Mouse (Mus musculus) forebrain, embryonic 13.5 days (tissue): ENCODE measurements around the gene Tctn1. TPM values are rescaled to one million over a fixed set of nuclear protein-coding genes. Genes with fewer than 3 reads are reported as not detected.

ENCODE experiments used
- polyA plus RNA-seq: library from polyadenylated mRNA; unstranded; fragments of >200 nt; fragmentation: Nextera tagmentation; extraction: Ambion mirVana; gene quantifications from 2 replicates; pipeline ENCODE4 v1.2.1, GENCODE M21; 2015

Gene Tctn1
- polyA plus RNA-seq, 1 experiment from 2014 or later: 4.9 TPM

Other genes starting within 250 kb of the Tctn1 start
- gene Cux2, start 214.4 kb downstream of the Tctn1 start, polyA plus RNA-seq: 16.9 and 17.9 TPM in 2 replicates
- 0.81 and 3.6 TPM in 2 replicates for gene Myl2, start 163.5 kb downstream of the Tctn1 start, polyA plus RNA-seq
- not detected in 2 replicates for gene Ccdc63, start 123.6 kb downstream of the Tctn1 start, polyA plus RNA-seq
- 288 TPM in 2 replicates for gene Ppp1cc, start 106.2 kb downstream of the Tctn1 start, polyA plus RNA-seq
- gene Hvcn1, start 57.7 kb downstream of the Tctn1 start, polyA plus RNA-seq: 2.9 and 3.0 TPM in 2 replicates
- 7.5 and 7.7 TPM in 2 replicates for gene Pptc7, start 19.9 kb upstream of the Tctn1 start, polyA plus RNA-seq
- 16.1 TPM in 2 replicates for gene Rad9b, start 89.8 kb upstream of the Tctn1 start, polyA plus RNA-seq
- 228 and 236 TPM in 2 replicates for gene Vps29, start 89.9 kb upstream of the Tctn1 start, polyA plus RNA-seq
- gene Gpn3, start 107.4 kb upstream of the Tctn1 start, polyA plus RNA-seq: 56.9 and 58.7 TPM in 2 replicates
- gene Fam216a, start 107.9 kb upstream of the Tctn1 start, polyA plus RNA-seq: 117 and 123 TPM in 2 replicates
- 152 and 167 TPM in 2 replicates for gene Arpc3, start 127.4 kb upstream of the Tctn1 start, polyA plus RNA-seq
- gene Anapc7, start 157.2 kb upstream of the Tctn1 start, polyA plus RNA-seq: 50.3 and 53.3 TPM in 2 replicates
- gene Atp2a2, start 237.8 kb upstream of the Tctn1 start, polyA plus RNA-seq: 32.2 and 34.2 TPM in 2 replicates